Mouse (Mus musculus): ENCODE data around the gene Slx1b.

GRCm38 (mm10) chr7:126645708-126646107 lies 49.9 kb downstream of the Slx1b start:
- TF ChIP-seq CTCF (IDR thresholded peaks at IDR 0.05) (no peak), EP300 (IDR thresholded peaks at IDR 0.05) (0 out of 2 replicates have a peak, but pooled peaks have one; percentile 35)
